Mouse (Mus musculus): Measurements from ENCODE around the gene Ehf. TPM values are rescaled to one million over a fixed set of nuclear protein-coding genes. Genes with fewer than 3 reads are reported as not detected.

The Ehf gene
- polyA plus RNA-seq, 1 experiment from 2014 or later, result 0.05 TPM

DNA sequence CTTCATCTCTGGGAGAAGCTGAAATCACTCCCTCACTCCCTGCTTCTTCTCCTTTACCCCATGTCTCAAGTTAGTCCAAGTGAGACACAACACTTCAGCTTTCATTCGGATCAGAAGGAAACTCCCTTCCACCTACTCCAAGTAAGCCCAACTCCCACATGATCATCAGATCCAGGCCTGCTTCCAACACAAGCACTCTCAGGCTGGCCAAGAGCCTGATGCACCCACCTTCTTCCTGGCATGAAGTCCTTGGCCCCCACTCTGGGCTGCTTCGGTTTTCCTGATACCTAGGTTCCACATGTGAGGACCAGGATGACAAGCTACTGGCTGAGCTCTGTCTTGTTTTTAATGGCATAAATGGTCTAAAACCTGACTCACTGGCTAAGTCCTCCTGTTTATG is 28.3 kb downstream of the Ehf start:
- ATAC-seq, result no peak
- H3K36me3 ChIP-seq (ENCODE audit: poor library complexity, severe bottlenecking), result no peaks in the 10 kb centered on the region
- no peak overlapping the region for H3K27ac ChIP-seq
- H3K9me3 ChIP-seq (replicated peaks), result no peaks in the 10 kb centered on the region
- H3K4me1 ChIP-seq, result no peaks in the 10 kb centered on the region
- no peak overlapping the region for H3K4me3 ChIP-seq
- WGBS, result 95% methylated on average over 2 of the region's 2 CpGs
- H3K4me2 ChIP-seq, result no peak overlapping the region
- no peaks in the 10 kb centered on the region for H3K27me3 ChIP-seq
- H3K9ac ChIP-seq, result no peak overlapping the region

DNA sequence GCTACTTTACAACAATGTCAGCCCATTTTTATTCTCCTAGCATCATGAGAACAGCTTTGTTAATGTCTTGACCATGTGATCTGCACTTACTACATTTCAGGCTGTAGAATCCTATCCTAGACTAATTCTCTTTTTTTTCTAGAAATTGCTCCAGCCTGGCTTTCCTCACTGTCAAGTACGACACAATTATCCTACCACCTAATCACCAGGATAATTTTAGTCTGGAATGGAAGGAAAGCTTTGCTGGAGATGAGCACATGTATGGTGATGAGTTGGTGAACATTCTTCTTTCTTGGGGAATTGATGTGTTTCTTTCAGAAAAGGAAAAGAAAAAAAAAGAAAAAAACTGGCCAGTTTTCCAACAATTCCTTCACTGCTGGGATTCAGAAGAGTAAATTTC is 28.8 kb downstream of the Ehf start:
- Histone ChIP-seq H3K9me3 (replicated peaks) (no peaks in the 10 kb centered on the region), H3K27ac (no peak overlapping the region), H3K36me3 (ENCODE audit: poor library complexity, severe bottlenecking) (no peaks in the 10 kb centered on the region), H3K4me2 (no peak overlapping the region), H3K27me3 (no peaks in the 10 kb centered on the region), H3K4me1 (no peaks in the 10 kb centered on the region), H3K4me3 (no peak overlapping the region), H3K9ac (no peak overlapping the region)
- WGBS, result 92% methylated on average over 1 of the region's 1 CpGs
- no peak for ATAC-seq

DNA sequence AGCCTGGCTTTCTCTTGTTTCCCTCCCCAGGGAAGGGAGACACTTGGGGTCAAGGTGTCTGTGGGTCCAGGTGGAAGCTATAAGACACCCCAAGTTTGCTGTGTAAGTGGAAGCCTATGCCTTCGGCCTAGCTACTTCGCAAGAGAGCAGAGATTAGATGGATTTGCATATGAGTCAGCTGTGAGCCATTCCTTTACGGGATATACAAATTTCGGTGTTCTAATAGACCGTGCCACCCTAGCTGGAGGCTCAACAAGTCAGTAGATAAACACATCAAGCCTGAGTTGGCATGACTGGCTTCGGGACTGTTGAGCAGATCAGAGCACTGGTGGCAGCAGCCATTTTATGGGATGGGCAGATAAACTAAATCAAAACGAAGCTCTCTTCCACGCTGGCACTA is 31.6 kb downstream of the Ehf start:
- H3K36me3 ChIP-seq (ENCODE audit: poor library complexity, severe bottlenecking), result no peaks in the 10 kb centered on the region
- no peak overlapping the region for H3K4me3 ChIP-seq
- ATAC-seq, result no peak
- H3K27me3 ChIP-seq, result no peaks in the 10 kb centered on the region
- no peaks in the 10 kb centered on the region for H3K9me3 ChIP-seq (replicated peaks)
- H3K4me2 ChIP-seq, result no peak overlapping the region
- no peak overlapping the region for H3K9ac ChIP-seq
- H3K4me1 ChIP-seq, result no peaks in the 10 kb centered on the region
- 90% methylated on average over 8 of the region's 8 CpGs for WGBS
- H3K27ac ChIP-seq, result no peak overlapping the region

DNA sequence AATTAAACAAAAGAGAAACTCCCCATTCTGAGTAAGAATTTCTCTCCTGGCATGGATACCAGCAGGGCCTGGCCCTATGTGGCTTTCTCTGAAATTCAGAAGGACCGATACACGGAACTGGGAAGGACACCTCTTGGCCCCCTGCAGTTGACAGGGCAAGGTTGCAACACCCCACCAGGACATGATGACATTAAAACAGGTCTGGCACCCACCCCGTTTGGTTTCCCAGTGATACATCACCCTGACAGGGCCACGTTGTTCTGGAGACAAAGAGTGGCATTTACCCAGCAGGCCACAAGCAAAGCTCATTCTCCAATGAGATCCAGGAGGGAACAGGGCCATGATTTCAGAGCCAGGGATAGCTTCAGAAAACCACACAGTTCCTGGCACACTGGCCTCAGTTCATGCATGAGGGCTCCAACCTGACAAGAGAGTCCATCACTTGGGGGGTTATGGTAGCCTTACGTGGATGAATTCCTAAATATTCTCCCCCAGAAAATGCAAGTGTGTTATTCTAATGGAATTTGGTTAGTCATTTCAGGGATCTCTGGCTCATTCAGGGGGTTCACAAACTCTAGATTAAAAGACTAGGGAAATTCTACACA is 32.4 kb downstream of the Ehf start:
- ATAC-seq, result no peak
- WGBS, result 81% methylated on average over 5 of the region's 5 CpGs
- Histone ChIP-seq H3K36me3 (ENCODE audit: poor library complexity, severe bottlenecking) (no peaks in the 10 kb centered on the region), H3K9me3 (replicated peaks) (no peaks in the 10 kb centered on the region), H3K27me3 (no peaks in the 10 kb centered on the region), H3K4me1 (no peaks in the 10 kb centered on the region), H3K4me2 (no peak overlapping the region), H3K27ac (no peak overlapping the region), H3K9ac (no peak overlapping the region), H3K4me3 (no peak overlapping the region)

DNA sequence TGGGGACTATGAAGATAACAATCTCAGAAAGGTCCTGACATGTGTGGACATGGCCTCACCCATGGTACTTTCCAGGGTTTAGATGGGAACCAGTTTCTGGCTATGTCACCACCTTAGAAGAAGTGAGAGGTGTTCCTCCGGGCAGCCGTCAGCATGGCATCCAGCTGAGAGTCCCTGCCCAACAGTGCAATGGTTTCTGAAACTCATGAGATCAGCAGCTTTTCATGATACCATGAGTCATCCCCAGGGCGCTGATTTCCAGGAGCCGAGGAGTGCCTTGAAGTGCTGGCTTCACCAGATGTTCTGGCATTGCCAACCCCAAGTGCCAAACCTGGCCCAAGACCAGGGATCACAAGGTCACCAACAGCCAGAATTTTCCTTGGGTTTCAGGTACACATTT is 64.0 kb downstream of the Ehf start:
- Histone ChIP-seq H3K27ac (no peak overlapping the region), H3K9me3 (replicated peaks) (no peaks in the 10 kb centered on the region), H3K4me1 (no peaks in the 10 kb centered on the region), H3K9ac (no peak overlapping the region), H3K4me3 (no peak overlapping the region), H3K4me2 (no peak overlapping the region), H3K27me3 (no peaks in the 10 kb centered on the region), H3K36me3 (ENCODE audit: poor library complexity, severe bottlenecking) (no peaks in the 10 kb centered on the region)
- ATAC-seq, result no peak
- 95% methylated on average over 4 of the region's 4 CpGs for WGBS

DNA sequence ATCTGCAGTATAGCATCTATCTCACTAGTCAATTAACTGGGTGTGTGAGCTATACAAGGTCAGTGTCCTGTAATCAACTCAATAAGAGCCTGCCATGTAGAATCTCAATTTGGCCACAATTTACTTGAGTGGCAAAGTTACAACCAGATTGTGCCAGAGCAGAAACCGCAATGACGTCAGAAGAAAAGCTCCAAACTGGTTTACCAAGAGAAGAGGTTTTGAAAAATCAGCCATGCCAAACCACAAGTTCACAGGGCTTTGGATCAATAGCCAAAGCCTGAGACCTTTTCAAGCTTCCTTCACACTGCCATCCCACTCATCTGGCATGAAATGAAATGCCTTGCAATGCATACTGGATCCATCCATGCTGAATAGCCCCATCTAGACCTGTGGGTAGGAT is 76.3 kb downstream of the Ehf start:
- Histone ChIP-seq H3K36me3 (ENCODE audit: poor library complexity, severe bottlenecking) (no peaks in the 10 kb centered on the region), H3K27me3 (no peaks in the 10 kb centered on the region), H3K9ac (no peak overlapping the region), H3K27ac (no peak overlapping the region), H3K4me1 (no peaks in the 10 kb centered on the region), H3K4me3 (no peak overlapping the region), H3K4me2 (no peak overlapping the region), H3K9me3 (replicated peaks) (no peaks in the 10 kb centered on the region)
- WGBS, result 99% methylated on average over 2 of the region's 2 CpGs
- no peak for ATAC-seq

DNA sequence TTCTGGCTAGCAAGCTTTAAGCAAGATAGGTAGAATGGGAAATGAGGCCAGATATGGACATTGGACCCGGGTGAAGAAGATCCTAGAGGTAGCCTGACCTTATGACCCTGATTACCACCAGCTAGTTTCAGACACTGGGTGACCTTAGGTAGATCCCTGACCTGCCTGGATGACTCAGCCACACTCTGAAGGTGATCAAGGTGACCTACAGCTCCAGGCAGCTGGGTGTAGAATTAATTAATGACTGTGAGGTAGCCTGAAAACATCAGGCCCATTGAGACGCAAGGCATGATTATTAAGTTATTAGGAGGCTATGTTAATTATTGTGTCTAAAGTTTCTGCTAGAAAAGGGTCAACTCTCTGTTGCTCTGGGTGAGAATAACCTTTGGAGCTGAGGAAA is 82.2 kb downstream of the Ehf start:
- 89% methylated on average over 2 of the region's 2 CpGs for WGBS
- no peak for ATAC-seq
- no peak overlapping the region for H3K4me3 ChIP-seq
- no peaks in the 10 kb centered on the region for H3K9me3 ChIP-seq (replicated peaks)
- no peaks in the 10 kb centered on the region for H3K36me3 ChIP-seq (ENCODE audit: poor library complexity, severe bottlenecking)
- H3K27me3 ChIP-seq, result no peaks in the 10 kb centered on the region
- no peak overlapping the region for H3K9ac ChIP-seq
- H3K27ac ChIP-seq, result no peak overlapping the region
- no peak overlapping the region for H3K4me2 ChIP-seq
- H3K4me1 ChIP-seq, result no peaks in the 10 kb centered on the region

DNA sequence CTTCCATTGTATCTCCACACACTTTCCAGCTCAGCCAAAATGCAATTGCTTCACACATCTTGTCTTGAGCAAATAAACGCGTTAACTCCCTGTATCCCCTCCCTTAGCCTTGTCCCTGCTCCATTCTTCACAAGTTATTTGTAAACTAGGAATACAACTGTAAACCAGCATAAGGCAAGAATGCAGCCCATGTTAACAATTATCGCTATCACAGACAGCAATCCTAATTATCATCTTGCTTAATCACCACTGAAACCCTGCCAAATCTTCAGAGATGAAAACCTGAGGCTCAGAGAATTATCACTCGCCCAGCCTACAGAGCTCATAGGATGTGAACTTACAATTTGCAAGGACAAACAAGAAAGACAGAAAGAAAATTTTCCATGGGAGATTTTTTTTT is 84.8 kb downstream of the Ehf start:
- no peaks in the 10 kb centered on the region for H3K4me1 ChIP-seq
- H3K27me3 ChIP-seq, result no peaks in the 10 kb centered on the region
- ATAC-seq, result peak; percentile 33; the same call in 1 of the 2 replicates
- no peak overlapping the region for H3K9ac ChIP-seq
- no peaks in the 10 kb centered on the region for H3K9me3 ChIP-seq (replicated peaks)
- no peak overlapping the region for H3K27ac ChIP-seq
- no peak overlapping the region for H3K4me2 ChIP-seq
- WGBS, result 63% methylated on average over 4 of the region's 4 CpGs
- H3K4me3 ChIP-seq, result no peak overlapping the region
- H3K36me3 ChIP-seq (ENCODE audit: poor library complexity, severe bottlenecking), result no peaks in the 10 kb centered on the region

DNA sequence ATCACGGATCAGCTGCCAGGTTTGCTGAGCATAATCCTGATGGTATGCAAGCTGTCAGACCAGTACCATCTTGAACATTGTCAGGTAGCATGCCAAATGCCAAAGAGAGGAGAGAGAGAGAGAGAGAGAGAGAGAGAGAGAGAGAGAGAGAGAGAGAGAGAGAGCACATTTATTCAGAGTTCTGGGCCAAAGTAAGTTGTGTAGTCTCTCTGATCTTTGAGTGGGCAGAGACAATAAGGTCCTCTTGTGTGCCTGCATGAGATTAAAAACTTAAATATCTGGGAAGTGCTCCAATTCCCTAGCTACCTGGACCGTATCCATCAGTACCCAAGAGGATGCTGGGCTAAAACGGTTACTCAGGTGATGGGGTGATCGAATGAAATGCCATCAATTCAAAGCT is 87.3 kb downstream of the Ehf start:
- Histone ChIP-seq H3K9ac (no peak overlapping the region), H3K4me2 (no peak overlapping the region), H3K27ac (no peak overlapping the region), H3K4me3 (no peak overlapping the region), H3K4me1 (no peaks in the 10 kb centered on the region), H3K9me3 (replicated peaks) (no peaks in the 10 kb centered on the region), H3K27me3 (no peaks in the 10 kb centered on the region), H3K36me3 (ENCODE audit: poor library complexity, severe bottlenecking) (no peaks in the 10 kb centered on the region)
- 84% methylated on average over 4 of the region's 4 CpGs for WGBS
- ATAC-seq, result no peak

DNA sequence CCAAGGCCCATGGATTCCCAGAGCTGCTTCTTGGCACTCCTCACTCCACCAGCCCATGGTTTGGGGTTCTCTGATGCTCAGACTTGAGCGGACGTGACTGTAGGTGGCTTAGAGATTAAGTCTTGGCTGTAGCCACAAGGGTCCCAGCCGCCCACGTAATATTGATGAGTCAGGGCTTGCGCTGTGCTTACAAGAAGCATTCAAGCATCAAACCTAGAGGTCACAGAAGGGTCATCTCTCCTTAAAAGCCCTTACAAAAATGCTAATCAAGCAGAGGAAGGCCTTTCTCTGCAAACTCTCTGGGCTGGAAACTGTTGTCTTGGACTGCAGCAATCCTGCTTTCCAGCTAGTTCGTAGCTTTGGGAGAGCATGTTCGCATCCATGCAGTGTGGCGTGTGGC is 88.2 kb downstream of the Ehf start:
- no peak for ATAC-seq
- WGBS, result 35% methylated on average over 8 of the region's 8 CpGs

DNA sequence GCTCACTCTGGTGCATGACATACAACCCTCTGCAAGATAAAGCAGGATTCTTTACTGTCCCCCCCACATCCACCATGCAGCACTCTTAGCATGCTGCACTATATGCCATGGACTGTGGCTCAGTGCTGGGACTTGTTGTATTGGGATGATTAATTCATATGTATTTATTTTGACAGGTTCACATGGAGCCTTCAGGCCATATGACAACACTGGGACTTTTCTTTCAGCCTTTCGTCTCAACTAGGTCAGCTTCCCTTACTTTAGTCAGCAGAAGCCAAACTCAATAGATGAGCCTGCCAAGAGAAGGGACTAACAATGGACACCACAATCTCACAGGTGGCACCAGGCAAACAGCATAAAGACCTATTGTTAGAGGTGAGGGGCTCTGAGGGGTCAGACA is 89.5 kb downstream of the Ehf start:
- Histone ChIP-seq H3K27me3 (no peaks in the 10 kb centered on the region), H3K9me3 (replicated peaks) (no peaks in the 10 kb centered on the region), H3K4me3 (no peak overlapping the region), H3K9ac (no peak overlapping the region), H3K27ac (no peak overlapping the region), H3K4me1 (no peaks in the 10 kb centered on the region), H3K4me2 (no peak overlapping the region), H3K36me3 (ENCODE audit: poor library complexity, severe bottlenecking) (no peaks in the 10 kb centered on the region)
- 36% methylated on average over 1 of the region's 1 CpGs for WGBS
- no peak for ATAC-seq

More for the DNA sequence above, 88.2 kb downstream of the Ehf start:
- Histone ChIP-seq H3K9me3 (replicated peaks) (no peaks in the 10 kb centered on the region), H3K4me1 (no peaks in the 10 kb centered on the region), H3K27ac (no peak overlapping the region), H3K4me3 (no peak overlapping the region), H3K27me3 (no peaks in the 10 kb centered on the region), H3K9ac (no peak overlapping the region), H3K36me3 (ENCODE audit: poor library complexity, severe bottlenecking) (no peaks in the 10 kb centered on the region), H3K4me2 (no peak overlapping the region)
